Mouse (Mus musculus) thymus, adult 2 months (tissue): ENCODE measurements at regions not wholly inside any gene's neighbourhood (a gene's known extent, or its start where the extent isn't known, plus 50 kb on each side); places are given as distances from the start of the nearest gene placed in this dataset.

Experiments
- CTCF ChIP-seq: fragments of 200-500 bp; IDR thresholded peaks from 2 replicates; pipeline ENCODE4 v1.5.1; 2012; ENCODE audit warnings: mild to moderate bottlenecking, control low read depth, low read length, moderate library complexity, borderline replicate concordance; ENCODE audit not compliant: control insufficient read depth, poor library complexity, insufficient read depth; ENCODE audit errors: extremely low read depth
- POLR2A ChIP-seq: fragments of 200-500 bp; IDR thresholded peaks from 2 replicates; pipeline ENCODE4 v1.6.1; 2012; ENCODE audit warnings: mild to moderate bottlenecking, low read length, control low read depth, moderate library complexity; ENCODE audit not compliant: control insufficient read depth, poor library complexity, insufficient read depth; ENCODE audit errors: extremely low read depth

DNA sequence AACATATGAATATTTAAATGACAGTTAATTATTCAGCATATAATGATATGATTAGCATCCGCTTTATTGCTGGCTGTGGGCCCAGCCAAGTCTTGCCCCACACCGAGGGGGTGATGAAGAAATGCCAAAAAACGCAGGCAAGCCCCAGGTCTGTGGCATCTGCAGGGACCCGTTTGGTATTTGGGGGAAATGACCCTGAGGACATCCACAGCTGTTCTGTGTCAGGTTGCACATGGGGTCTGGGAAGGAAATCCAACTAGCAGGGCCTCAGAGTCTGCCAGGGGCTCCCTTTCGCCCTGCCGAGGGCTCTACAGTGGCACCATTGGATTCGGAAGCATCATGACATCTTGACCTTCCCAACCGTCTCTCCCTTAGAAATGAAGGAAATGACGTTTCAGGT is 80.0 kb downstream of the 3100002H09Rik start:
- TF ChIP-seq POLR2A (no peak), CTCF (no peak)
